Mouse (Mus musculus): ENCODE measurements around the gene Olfr736. TPM values are rescaled to one million over a fixed set of nuclear protein-coding genes. Genes with fewer than 3 reads are reported as not detected.

Gene Olfr736
- polyA plus RNA-seq, 1 experiment from 2014 or later: not detected

GRCm38 (mm10) chr14:50407268-50407667 is 26.3 kb downstream of the Olfr736 start, which contains the start of gene Olfr738:
TSS of gene Olfr738 (plus strand) at chr14:50407568.
- no peaks in the 10 kb centered on the region for H3K36me3 ChIP-seq (ENCODE audit: insufficient read depth, low read length)
- H3K9ac ChIP-seq (ENCODE audit: low read depth, low read length): no peak within 1 kb of the TSS
- H3K4me3 ChIP-seq (replicated peaks; ENCODE audit: low read depth, low read length): no peak within 1 kb of the TSS
- 86% methylated on average over 1 of the region's 1 CpGs for WGBS
- H3K9me3 ChIP-seq (replicated peaks; ENCODE audit: low read length): no peaks in the 10 kb centered on the region
- no peak for TF ChIP-seq CTCF (IDR thresholded peaks at IDR 0.05; ENCODE audit: low read depth)
- H3K4me2 ChIP-seq (ENCODE audit: low read length): no peak within 1 kb of the TSS
- no peak for DNase-seq (ENCODE audit: low spot score)
- no peak for ATAC-seq (replicated peaks; ENCODE audit: low FRiP score, low read depth)
- H3K27ac ChIP-seq: no peak within 1 kb of the TSS
- H3K27me3 ChIP-seq (ENCODE audit: insufficient read depth, low read length): no peaks in the 10 kb centered on the region
- H3K4me1 ChIP-seq (replicated peaks; ENCODE audit: insufficient read depth, low read length): no peaks in the 10 kb centered on the region

- no peaks in the 10 kb centered on the region for H3K36me3 ChIP-seq (ENCODE audit: insufficient read depth, low read length)
- no peak within 1 kb of the TSS for H3K9ac ChIP-seq (ENCODE audit: low read depth, low read length)
- no peak for ATAC-seq (replicated peaks; ENCODE audit: low FRiP score, low read depth)
- H3K4me3 ChIP-seq (replicated peaks; ENCODE audit: low read depth, low read length): no peak within 1 kb of the TSS
- H3K4me2 ChIP-seq (ENCODE audit: low read length): no peak within 1 kb of the TSS
- no peaks in the 10 kb centered on the region for H3K4me1 ChIP-seq (replicated peaks; ENCODE audit: insufficient read depth, low read length)
- no peak within 1 kb of the TSS for H3K27ac ChIP-seq
- no peaks in the 10 kb centered on the region for H3K27me3 ChIP-seq (ENCODE audit: insufficient read depth, low read length)
- 65% methylated on average over 2 of the region's 2 CpGs for WGBS
- TF ChIP-seq CTCF (IDR thresholded peaks at IDR 0.05; ENCODE audit: low read depth): no peak
- no peak for DNase-seq (ENCODE audit: low spot score)
- H3K9me3 ChIP-seq (replicated peaks; ENCODE audit: low read length): no peaks in the 10 kb centered on the region
Observed at GRCm38 (mm10) chr14:50418326-50418725, 37.4 kb downstream of the Olfr736 start, which contains the start of gene Olfr739. TSS of gene Olfr739 (plus strand) at chr14:50418626.

Other genes starting within 250 kb of the Olfr736 start
- not detected in 2 replicates for gene Olfr728, start 238.5 kb upstream of the Olfr736 start, polyA plus RNA-seq (2015; fragmentation: Nextera tagmentation; extraction: Ambion mirVana)
- gene Olfr729, start 228.3 kb upstream of the Olfr736 start, polyA plus RNA-seq (2015; fragmentation: Nextera tagmentation; extraction: Ambion mirVana): not detected in 2 replicates
- not detected in 2 replicates for gene Olfr730, start 193.0 kb upstream of the Olfr736 start, polyA plus RNA-seq (2015; fragmentation: Nextera tagmentation; extraction: Ambion mirVana)
- not detected in 2 replicates for gene Olfr731, start 139.3 kb upstream of the Olfr736 start, polyA plus RNA-seq (2015; fragmentation: Nextera tagmentation; extraction: Ambion mirVana)
- not detected in 2 replicates for gene Olfr732, start 97.0 kb upstream of the Olfr736 start, polyA plus RNA-seq (2015; fragmentation: Nextera tagmentation; extraction: Ambion mirVana)
- not detected in 2 replicates for gene Olfr733, start 79.6 kb upstream of the Olfr736 start, polyA plus RNA-seq (2015; fragmentation: Nextera tagmentation; extraction: Ambion mirVana)
- gene Olfr734, start 54.4 kb upstream of the Olfr736 start, polyA plus RNA-seq (2015; fragmentation: Nextera tagmentation; extraction: Ambion mirVana): not detected in 2 replicates
- not detected in 2 replicates for gene Olfr735, start 32.3 kb upstream of the Olfr736 start, polyA plus RNA-seq (2015; fragmentation: Nextera tagmentation; extraction: Ambion mirVana)
- not detected in 2 replicates for gene Tlr11, start 23.2 kb upstream of the Olfr736 start, polyA plus RNA-seq (2015; fragmentation: Nextera tagmentation; extraction: Ambion mirVana)
- not detected in 2 replicates for gene Olfr738, start 26.4 kb downstream of the Olfr736 start, polyA plus RNA-seq (2015; fragmentation: Nextera tagmentation; extraction: Ambion mirVana)
- not detected in 2 replicates for gene Olfr739, start 37.5 kb downstream of the Olfr736 start, polyA plus RNA-seq (2015; fragmentation: Nextera tagmentation; extraction: Ambion mirVana)
- not detected in 2 replicates for gene Olfr740, start 64.4 kb downstream of the Olfr736 start, polyA plus RNA-seq (2015; fragmentation: Nextera tagmentation; extraction: Ambion mirVana)
- gene Olfr741, start 91.6 kb downstream of the Olfr736 start, polyA plus RNA-seq (2015; fragmentation: Nextera tagmentation; extraction: Ambion mirVana): not detected in 2 replicates
- not detected in 2 replicates for gene Olfr742, start 122.4 kb downstream of the Olfr736 start, polyA plus RNA-seq (2015; fragmentation: Nextera tagmentation; extraction: Ambion mirVana)
- gene Olfr743, start 140.7 kb downstream of the Olfr736 start, polyA plus RNA-seq (2015; fragmentation: Nextera tagmentation; extraction: Ambion mirVana): not detected in 2 replicates
- gene Olfr744, start 233.7 kb downstream of the Olfr736 start, polyA plus RNA-seq (2015; fragmentation: Nextera tagmentation; extraction: Ambion mirVana): not detected in 2 replicates